Mouse (Mus musculus) cortical plate, adult 2 months (tissue): ENCODE measurements at regions not wholly inside any gene's neighbourhood (a gene's known extent, or its start where the extent isn't known, plus 50 kb on each side); places are given as distances from the start of the nearest gene placed in this dataset.

Experiments used
- CTCF ChIP-seq: fragments of 200-500 bp; IDR thresholded peaks from 2 replicates; pipeline ENCODE4 v1.5.1; 2011; ENCODE audit warnings: mild to moderate bottlenecking, control low read depth, low read length; ENCODE audit not compliant: insufficient read depth; ENCODE audit errors: extremely low read depth
- POLR2A ChIP-seq: fragments of 200-500 bp; IDR thresholded peaks from 2 replicates; pipeline ENCODE4 v1.6.1; 2011; ENCODE audit warnings: mild to moderate bottlenecking, low read length, control low read depth; ENCODE audit not compliant: insufficient read depth; ENCODE audit errors: extremely low read depth

- TF ChIP-seq CTCF (no peak), POLR2A (no peak)
These were observed 478.7 kb downstream of the Prss52 start for GRCm38 (mm10) chr14:64582822-64583221.
